Mouse (Mus musculus): ENCODE results near the gene Myo16. TPM values are rescaled to one million over a fixed set of nuclear protein-coding genes. Genes with fewer than 3 reads are reported as not detected.

Gene Myo16
- polyA plus RNA-seq, 1 experiment from 2014 or later, result 2.3 TPM

DNA sequence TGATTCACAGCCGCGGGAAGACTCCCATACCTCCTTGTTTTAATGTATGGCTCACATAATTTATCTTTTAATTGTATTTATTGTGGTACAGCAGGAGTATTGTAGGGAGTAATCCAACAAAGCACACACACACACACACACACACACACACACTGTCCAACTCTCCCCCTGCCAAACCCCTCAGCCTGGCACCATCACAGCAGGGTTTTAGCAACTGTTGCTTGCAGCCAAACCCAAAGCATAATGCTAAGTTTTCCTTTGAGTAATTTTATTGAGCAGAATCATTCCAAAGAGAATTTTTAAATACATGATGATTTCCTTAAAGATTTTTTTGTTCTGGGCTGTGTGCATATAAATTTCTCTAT lies 336.7 kb downstream of the Myo16 start:
- ATAC-seq (ENCODE audit: insufficient read depth, low FRiP score, low read depth), result no peak
- no peaks in the 10 kb centered on the region for H3K9me3 ChIP-seq
- no peak overlapping the region for H3K27ac ChIP-seq
- H3K36me3 ChIP-seq, result no peaks in the 10 kb centered on the region
- H3K4me1 ChIP-seq, result no peaks in the 10 kb centered on the region
- H3K27me3 ChIP-seq (replicated peaks), result no peaks in the 10 kb centered on the region
- 92% methylated on average over 2 of the region's 2 CpGs for WGBS
- H3K4me3 ChIP-seq (replicated peaks), result no peak overlapping the region
- H3K4me2 ChIP-seq, result no peak overlapping the region
- no peak overlapping the region for H3K9ac ChIP-seq

- Histone ChIP-seq H3K4me3 (replicated peaks) (no peak overlapping the region), H3K4me2 (no peak overlapping the region), H3K9me3 (no peaks in the 10 kb centered on the region), H3K4me1 (no peaks in the 10 kb centered on the region), H3K27me3 (replicated peaks) (no peaks in the 10 kb centered on the region), H3K9ac (no peak overlapping the region), H3K36me3 (no peaks in the 10 kb centered on the region), H3K27ac (no peak overlapping the region)
- no peak for ATAC-seq (ENCODE audit: insufficient read depth, low FRiP score, low read depth)
- WGBS, result 76% methylated on average over 6 of the region's 6 CpGs
These were observed 337.2 kb downstream of the Myo16 start for GRCm38 (mm10) chr8:10490874-10491273.

DNA sequence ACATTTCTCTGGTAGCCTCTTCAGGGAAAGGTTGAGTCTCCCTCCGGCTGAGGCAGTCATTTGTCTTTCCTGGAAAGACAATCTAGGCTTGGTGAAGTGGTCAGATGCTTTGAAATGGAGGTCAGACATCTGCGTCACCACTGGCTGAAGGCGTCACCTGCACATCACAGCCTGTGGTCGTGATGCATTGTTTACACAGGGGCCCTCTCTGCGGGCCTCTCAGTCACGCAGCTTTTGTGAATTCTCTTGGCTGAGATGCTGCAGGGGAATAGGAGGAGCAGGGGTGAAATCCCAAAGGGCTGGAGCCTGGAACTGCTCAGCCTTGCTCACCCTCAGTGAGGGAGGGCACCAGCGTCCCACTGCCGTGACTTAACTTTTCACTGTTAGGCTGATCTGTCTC lies 346.1 kb downstream of the Myo16 start:
- 18% methylated on average over 8 of the region's 8 CpGs for WGBS
- Histone ChIP-seq H3K4me3 (replicated peaks) (no peak overlapping the region), H3K27me3 (replicated peaks) (no peaks in the 10 kb centered on the region), H3K36me3 (no peaks in the 10 kb centered on the region), H3K9me3 (no peaks in the 10 kb centered on the region), H3K27ac (no peak overlapping the region), H3K4me1 (no peaks in the 10 kb centered on the region), H3K9ac (no peak overlapping the region), H3K4me2 (no peak overlapping the region)
- no peak for ATAC-seq (ENCODE audit: insufficient read depth, low FRiP score, low read depth)

DNA sequence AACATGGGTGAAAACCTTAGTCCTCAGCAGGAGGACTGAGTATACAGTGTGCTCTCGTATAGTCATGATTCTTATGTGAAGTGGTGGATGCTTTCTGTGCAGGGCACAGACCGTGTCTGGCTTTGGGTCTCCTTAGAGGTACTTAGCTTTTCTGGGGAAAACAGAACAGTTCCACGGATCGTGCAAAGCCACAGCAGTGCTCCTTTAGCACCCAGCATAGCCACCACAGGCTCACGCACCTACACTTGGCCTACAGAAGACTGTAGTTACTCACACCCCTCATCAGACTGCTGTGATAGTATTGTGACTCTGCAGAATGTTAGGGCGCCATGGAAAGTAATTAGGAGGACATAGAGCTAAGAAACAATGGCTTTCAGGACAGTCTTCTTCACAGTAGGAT lies 346.8 kb downstream of the Myo16 start:
- Histone ChIP-seq H3K9ac (no peak overlapping the region), H3K4me2 (no peak overlapping the region), H3K36me3 (no peaks in the 10 kb centered on the region), H3K27me3 (replicated peaks) (no peaks in the 10 kb centered on the region), H3K4me3 (replicated peaks) (no peak overlapping the region), H3K4me1 (no peaks in the 10 kb centered on the region), H3K9me3 (no peaks in the 10 kb centered on the region), H3K27ac (no peak overlapping the region)
- 84% methylated on average over 6 of the region's 6 CpGs for WGBS
- no peak for ATAC-seq (ENCODE audit: insufficient read depth, low FRiP score, low read depth)

- WGBS, result 93% methylated on average over 3 of the region's 3 CpGs
- no peak overlapping the region for H3K27ac ChIP-seq
- H3K9me3 ChIP-seq, result no peaks in the 10 kb centered on the region
- H3K4me2 ChIP-seq, result no peak overlapping the region
- no peaks in the 10 kb centered on the region for H3K27me3 ChIP-seq (replicated peaks)
- H3K36me3 ChIP-seq, result no peaks in the 10 kb centered on the region
- no peak overlapping the region for H3K4me3 ChIP-seq (replicated peaks)
- ATAC-seq (ENCODE audit: insufficient read depth, low FRiP score, low read depth), result no peak
- no peak overlapping the region for H3K9ac ChIP-seq
- H3K4me1 ChIP-seq, result no peaks in the 10 kb centered on the region
These were observed 348.0 kb downstream of the Myo16 start for GRCm38 (mm10) chr8:10501750-10502149.

- no peak overlapping the region for H3K27ac ChIP-seq
- WGBS, result 83% methylated on average over 3 of the region's 3 CpGs
- H3K4me2 ChIP-seq, result no peak overlapping the region
These were observed 358.4 kb downstream of the Myo16 start for GRCm38 (mm10) chr8:10512105-10512504.

GRCm38 (mm10) chr8:10517381-10517780 lies 363.7 kb downstream of the Myo16 start:
- Histone ChIP-seq H3K36me3 (no peaks in the 10 kb centered on the region), H3K4me2 (no peak overlapping the region), H3K9me3 (no peaks in the 10 kb centered on the region), H3K27me3 (replicated peaks) (no peaks in the 10 kb centered on the region), H3K27ac (no peak overlapping the region), H3K4me1 (no peaks in the 10 kb centered on the region), H3K4me3 (replicated peaks) (no peak overlapping the region), H3K9ac (no peak overlapping the region)
- ATAC-seq (ENCODE audit: insufficient read depth, low FRiP score, low read depth), result no peak
- 77% methylated on average over 8 of the region's 8 CpGs for WGBS

More at GRCm38 (mm10) chr8:10512105-10512504, 358.4 kb downstream of the Myo16 start:
- Histone ChIP-seq H3K4me1 (no peaks in the 10 kb centered on the region), H3K36me3 (no peaks in the 10 kb centered on the region), H3K9ac (no peak overlapping the region), H3K27me3 (replicated peaks) (no peaks in the 10 kb centered on the region), H3K9me3 (no peaks in the 10 kb centered on the region), H3K4me3 (replicated peaks) (no peak overlapping the region)
- no peak for ATAC-seq (ENCODE audit: insufficient read depth, low FRiP score, low read depth)

- H3K9me3 ChIP-seq, result no peaks in the 10 kb centered on the region
- no peak overlapping the region for H3K4me3 ChIP-seq (replicated peaks)
- H3K27me3 ChIP-seq (replicated peaks), result no peaks in the 10 kb centered on the region
- H3K9ac ChIP-seq, result no peak overlapping the region
- H3K4me2 ChIP-seq, result no peak overlapping the region
- WGBS, result 78% methylated on average over 7 of the region's 7 CpGs
- no peak overlapping the region for H3K27ac ChIP-seq
- H3K36me3 ChIP-seq, result no peaks in the 10 kb centered on the region
- no peak for ATAC-seq (ENCODE audit: insufficient read depth, low FRiP score, low read depth)
- no peaks in the 10 kb centered on the region for H3K4me1 ChIP-seq
These were observed 365.6 kb downstream of the Myo16 start for GRCm38 (mm10) chr8:10519276-10519675.

DNA sequence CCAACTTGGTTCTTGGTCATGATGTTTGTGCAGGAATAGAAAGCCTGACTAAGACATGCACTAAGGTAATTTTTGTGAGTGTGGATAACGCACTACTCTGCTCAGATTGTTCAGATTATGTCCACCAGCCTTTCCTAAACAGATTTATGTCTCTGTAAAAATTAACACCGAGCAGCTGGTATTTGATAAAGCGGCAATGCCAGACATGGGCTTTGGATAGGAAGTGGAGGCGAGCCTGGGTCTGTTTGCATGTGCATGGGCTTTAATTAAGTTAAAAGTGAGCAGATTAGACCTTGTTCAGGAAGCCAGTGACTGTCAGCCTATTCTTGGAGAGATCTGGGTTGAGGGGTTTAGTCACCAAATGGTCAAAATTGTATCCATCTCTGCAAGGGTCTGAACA lies 367.8 kb downstream of the Myo16 start:
- no peaks in the 10 kb centered on the region for H3K36me3 ChIP-seq
- no peak overlapping the region for H3K4me3 ChIP-seq (replicated peaks)
- no peak overlapping the region for H3K4me2 ChIP-seq
- H3K27me3 ChIP-seq (replicated peaks), result no peaks in the 10 kb centered on the region
- no peak for ATAC-seq (ENCODE audit: insufficient read depth, low FRiP score, low read depth)
- H3K9me3 ChIP-seq, result no peaks in the 10 kb centered on the region
- H3K4me1 ChIP-seq, result no peaks in the 10 kb centered on the region
- 84% methylated on average over 4 of the region's 4 CpGs for WGBS
- no peak overlapping the region for H3K9ac ChIP-seq
- no peak overlapping the region for H3K27ac ChIP-seq

- Histone ChIP-seq H3K27ac (no peak overlapping the region), H3K4me1 (no peaks in the 10 kb centered on the region), H3K9me3 (no peaks in the 10 kb centered on the region), H3K4me3 (replicated peaks) (no peak overlapping the region), H3K27me3 (replicated peaks) (no peaks in the 10 kb centered on the region), H3K9ac (no peak overlapping the region), H3K4me2 (no peak overlapping the region), H3K36me3 (no peaks in the 10 kb centered on the region)
- ATAC-seq (ENCODE audit: insufficient read depth, low FRiP score, low read depth), result no peak
- 66% methylated on average over 4 of the region's 4 CpGs for WGBS
These were observed 372.0 kb downstream of the Myo16 start for GRCm38 (mm10) chr8:10525686-10526085.

GRCm38 (mm10) chr8:10526616-10527015 lies 372.9 kb downstream of the Myo16 start:
- Histone ChIP-seq H3K27me3 (replicated peaks) (no peaks in the 10 kb centered on the region), H3K9me3 (no peaks in the 10 kb centered on the region), H3K27ac (no peak overlapping the region), H3K4me1 (no peaks in the 10 kb centered on the region), H3K4me3 (replicated peaks) (no peak overlapping the region), H3K4me2 (no peak overlapping the region), H3K9ac (no peak overlapping the region), H3K36me3 (no peaks in the 10 kb centered on the region)
- no peak for ATAC-seq (ENCODE audit: insufficient read depth, low FRiP score, low read depth)
- 74% methylated on average over 5 of the region's 5 CpGs for WGBS

GRCm38 (mm10) chr8:10534619-10535286 lies 381.0 kb downstream of the Myo16 start:
- Histone ChIP-seq H3K4me2 (no peak overlapping the region), H3K27ac (no peak overlapping the region), H3K9me3 (no peaks in the 10 kb centered on the region), H3K4me3 (replicated peaks) (no peak overlapping the region), H3K36me3 (no peaks in the 10 kb centered on the region), H3K27me3 (replicated peaks) (no peaks in the 10 kb centered on the region), H3K4me1 (no peaks in the 10 kb centered on the region), H3K9ac (no peak overlapping the region)
- WGBS, result 74% methylated on average over 16 of the region's 16 CpGs
- no peak for ATAC-seq (ENCODE audit: insufficient read depth, low FRiP score, low read depth)

DNA sequence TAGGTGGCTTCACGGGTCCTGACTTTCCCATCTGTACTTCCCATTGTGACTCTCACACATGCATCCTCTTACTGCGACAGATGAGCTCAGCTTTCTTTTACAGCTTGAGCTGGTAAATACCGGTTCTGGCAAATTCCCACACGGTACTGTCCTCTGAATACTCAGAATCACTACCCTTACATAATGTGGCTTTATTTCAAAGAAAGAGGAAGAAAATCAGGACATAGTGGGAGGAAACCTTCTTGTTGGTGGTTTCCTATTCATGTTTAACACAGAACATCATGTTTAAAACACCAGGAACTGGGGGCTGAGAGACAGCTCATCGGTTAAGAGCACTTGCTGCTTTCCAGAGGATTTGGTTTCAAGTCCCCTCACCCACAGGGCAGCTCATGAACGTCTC lies 384.6 kb downstream of the Myo16 start:
- H3K4me3 ChIP-seq (replicated peaks), result no peak overlapping the region
- H3K27me3 ChIP-seq (replicated peaks), result no peaks in the 10 kb centered on the region
- H3K9me3 ChIP-seq, result no peaks in the 10 kb centered on the region
- H3K4me1 ChIP-seq, result no peaks in the 10 kb centered on the region
- no peak overlapping the region for H3K9ac ChIP-seq
- no peak overlapping the region for H3K27ac ChIP-seq
- no peak overlapping the region for H3K4me2 ChIP-seq
- no peak for ATAC-seq (ENCODE audit: insufficient read depth, low FRiP score, low read depth)
- 59% methylated on average over 6 of the region's 6 CpGs for WGBS
- H3K36me3 ChIP-seq, result no peaks in the 10 kb centered on the region
